Mouse (Mus musculus) liver, embryonic 18 days (tissue): ENCODE data around the gene Cox7a1. TPM values are rescaled to one million over a fixed set of nuclear protein-coding genes. Genes with fewer than 3 reads are reported as not detected.

Source experiments
- polyA plus RNA-seq: library from polyadenylated mRNA; depleted of rRNA; stranded (reverse); fragments of >200 nt; gene quantifications from 2 replicates; pipeline ENCODE4 v1.2.3, GENCODE M21; 2012; rRNA removed

Cox7a1 gene
- 8.5 and 12.2 TPM in 2 replicates for polyA plus RNA-seq

DNA sequence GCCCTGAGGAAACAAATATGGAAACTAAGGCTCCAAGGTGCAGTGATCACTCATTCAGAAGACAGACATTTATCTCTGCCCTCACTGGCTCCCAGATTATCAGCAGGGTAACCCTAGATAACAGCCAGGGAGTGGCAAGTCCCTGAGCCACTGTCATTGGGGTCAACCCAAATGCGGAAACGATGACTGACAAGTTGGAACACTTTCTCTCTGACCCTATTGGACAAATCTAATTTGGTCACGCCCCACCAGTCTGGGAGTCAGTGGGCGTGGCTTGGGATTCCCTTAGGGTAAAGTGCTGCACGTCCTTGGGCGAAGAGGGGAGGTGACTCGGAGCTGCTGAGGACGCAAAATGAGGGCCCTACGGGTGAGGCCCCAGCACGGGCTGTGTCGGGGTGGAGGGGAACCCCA lies at the start of gene Cox7a1:
Gene Cox7a1, plus strand, starts transcription at position 266 of the 411 bp plus-strand sequence.

GRCm38 (mm10) chr7:30169583-30170282 lies 14.2 kb upstream of the Cox7a1 start, which contains the start of gene Zfp146:
Gene Zfp146, minus strand, starts transcription at chr7:30169750.

GRCm38 (mm10) chr7:30198481-30198971 lies 14.6 kb downstream of the Cox7a1 start, which contains the start of gene Capns1:
Gene Capns1, minus strand, starts transcription at chr7:30198811.

GRCm38 (mm10) chr7:30231669-30232454 lies 47.9 kb downstream of the Cox7a1 start, which contains the start of the genes Polr2i and Tbcb:
Gene Polr2i, plus strand, starts transcription at chr7:30231948.
Gene Tbcb, minus strand, starts transcription at chr7:30232272.

GRCm38 (mm10) chr7:30235625-30236024 lies 51.7 kb downstream of the Cox7a1 start, which contains the start of gene Ovol3:
Gene Ovol3, minus strand, starts transcription at chr7:30235725.

Other genes with a start within 250 kb of the Cox7a1 start
- gene Zfp74, start 230.1 kb upstream of the Cox7a1 start, polyA plus RNA-seq = 1.4 TPM in 2 replicates
- 6.4 and 7.6 TPM in 2 replicates for gene Zfp568, start 200.2 kb upstream of the Cox7a1 start, polyA plus RNA-seq
- 0.67 and 0.68 TPM in 2 replicates for gene Zfp14, start 132.8 kb upstream of the Cox7a1 start, polyA plus RNA-seq
- 0.34 and 0.35 TPM in 2 replicates for gene Zfp82, start 111.2 kb upstream of the Cox7a1 start, polyA plus RNA-seq
- 0.04 and 0.05 TPM in 2 replicates for gene Gm26920, start 93.7 kb upstream of the Cox7a1 start, polyA plus RNA-seq
- 0.59 and 0.87 TPM in 2 replicates for gene Zfp566, start 93.6 kb upstream of the Cox7a1 start, polyA plus RNA-seq
- 7.9 and 8.2 TPM in 2 replicates for gene Zfp260, start 89.4 kb upstream of the Cox7a1 start, polyA plus RNA-seq
- 0.58 and 0.79 TPM in 2 replicates for gene Zfp382, start 62.2 kb upstream of the Cox7a1 start, polyA plus RNA-seq
- gene Zfp146, start 14.4 kb upstream of the Cox7a1 start, polyA plus RNA-seq = 19.5 and 20.2 TPM in 2 replicates
- gene Capns1, start 14.7 kb downstream of the Cox7a1 start, polyA plus RNA-seq = 118 and 128 TPM in 2 replicates
- 52.4 and 53.8 TPM in 2 replicates for gene Polr2i, start 47.8 kb downstream of the Cox7a1 start, polyA plus RNA-seq
- gene Tbcb, start 48.1 kb downstream of the Cox7a1 start, polyA plus RNA-seq = 16.3 and 18.1 TPM in 2 replicates
- gene Ovol3, start 51.6 kb downstream of the Cox7a1 start, polyA plus RNA-seq = not detected in 2 replicates
- 0.03 and 0.06 TPM in 2 replicates for gene Thap8, start 96.0 kb downstream of the Cox7a1 start, polyA plus RNA-seq
- 7.1 and 8.5 TPM in 2 replicates for gene Wdr62, start 96.3 kb downstream of the Cox7a1 start, polyA plus RNA-seq
- gene Clip3, start 107.6 kb downstream of the Cox7a1 start, polyA plus RNA-seq = 0.48 and 1.3 TPM in 2 replicates
- gene Alkbh6, start 124.6 kb downstream of the Cox7a1 start, polyA plus RNA-seq = 18.7 and 21.2 TPM in 2 replicates
- 33.6 and 40.1 TPM in 2 replicates for gene Syne4, start 130.7 kb downstream of the Cox7a1 start, polyA plus RNA-seq
- 0.35 and 0.37 TPM in 2 replicates for gene E130208F15Rik, start 137.6 kb downstream of the Cox7a1 start, polyA plus RNA-seq
- 6.4 and 7.1 TPM in 2 replicates for gene Sdhaf1, start 139.8 kb downstream of the Cox7a1 start, polyA plus RNA-seq
- 4.1 and 4.2 TPM in 2 replicates for gene Lrfn3, start 178.6 kb downstream of the Cox7a1 start, polyA plus RNA-seq
- gene Tyrobp, start 229.6 kb downstream of the Cox7a1 start, polyA plus RNA-seq = 219 and 235 TPM in 2 replicates
- gene Hcst, start 235.7 kb downstream of the Cox7a1 start, polyA plus RNA-seq = 9.2 and 10.5 TPM in 2 replicates
- gene Nfkbid, start 237.6 kb downstream of the Cox7a1 start, polyA plus RNA-seq = 1.9 TPM in 2 replicates